Mouse (Mus musculus): ENCODE measurements around the gene Ift140.
"Not testable (repeated sequence)": the region's sequence is repeated elsewhere in the genome, so short reads cannot be mapped to it uniquely, and the experiment has no call there.

Ift140 gene

GRCm38 (mm10) chr17:25115664-25116432, 100.0 kb downstream of the Ift140 start, which contains the start of gene Telo2:
Gene Telo2, minus strand, starts transcription at chr17:25115967.
- in situ Hi-C loops (cut with MboI, MseI), result no loop called here

- in situ Hi-C loops (cut with MboI, MseI), result no loop called here
These were observed 101.4 kb downstream of the Ift140 start for GRCm38 (mm10) chr17:25117263-25117662.

- in situ Hi-C loops (cut with MboI, MseI), result no loop called here
These were observed 104.5 kb downstream of the Ift140 start, which contains the start of gene Ptx4 for GRCm38 (mm10) chr17:25120406-25120805. Gene Ptx4, plus strand, starts transcription at chr17:25120760.

GRCm38 (mm10) chr17:25123979-25124378, 108.1 kb downstream of the Ift140 start:
- in situ Hi-C loops (cut with MboI, MseI), result no loop called here

- in situ Hi-C loops (cut with MboI, MseI), result not testable (repeated sequence)
These were observed 109.7 kb downstream of the Ift140 start for GRCm38 (mm10) chr17:25125442-25126060.

GRCm38 (mm10) chr17:25127079-25127478, 111.2 kb downstream of the Ift140 start:
- in situ Hi-C loops (cut with MboI, MseI), result no loop called here

- in situ Hi-C loops (cut with MboI, MseI), result no loop called here
These were observed 111.8 kb downstream of the Ift140 start for GRCm38 (mm10) chr17:25127681-25128080.

- in situ Hi-C loops (cut with MboI, MseI), result no loop called here
These were observed 114.2 kb downstream of the Ift140 start for GRCm38 (mm10) chr17:25130060-25130459.

GRCm38 (mm10) chr17:25133275-25133698, 117.4 kb downstream of the Ift140 start, which contains the start of gene Clcn7:
Gene Clcn7, plus strand, starts transcription at chr17:25133391.
- in situ Hi-C loops (cut with MboI, MseI), result no loop called here

GRCm38 (mm10) chr17:25135622-25136021, 119.7 kb downstream of the Ift140 start:
- in situ Hi-C loops (cut with MboI, MseI), result no loop called here

- in situ Hi-C loops (cut with MboI, MseI), result no loop called here
These were observed 122.9 kb downstream of the Ift140 start for GRCm38 (mm10) chr17:25138803-25139202.

- in situ Hi-C loops (cut with MboI, MseI), result no loop called here
These were observed 124.1 kb downstream of the Ift140 start for GRCm38 (mm10) chr17:25139960-25140359.

Data from T-helper 2 cell (primary cell).